7 mouse cellular contexts compared by ENCODE assay signal in the genomic region with DNA sequence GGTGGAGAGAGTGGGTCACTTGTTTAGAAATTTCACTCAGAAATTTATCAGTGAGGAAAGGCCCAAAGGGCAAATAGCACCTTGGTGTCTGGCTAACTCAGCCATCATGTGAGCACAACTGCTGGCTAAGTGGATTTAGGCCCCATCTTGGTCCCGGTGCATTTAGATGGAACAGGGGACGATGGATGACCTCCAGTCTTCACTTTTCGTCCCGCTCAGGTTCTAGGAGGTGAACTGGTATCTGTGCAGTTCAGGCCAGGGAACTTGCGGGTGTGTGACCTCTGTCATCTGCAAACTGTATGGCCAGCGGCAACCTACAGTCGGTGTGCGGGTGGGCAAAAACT. TPM values are rescaled to one million over a fixed set of nuclear protein-coding genes. Genes with fewer than 3 reads are reported as not detected.
DNase-seq lines count a peak whose midpoint lies in the region; ATAC-seq lines count a peak whose summit lies in the region.

No protein-coding gene starts in this region.

- peaks cover 29% of the 10 kb centered on the region for H3K4me1 ChIP-seq in forebrain, embryonic 13.5 days
- peaks cover 23% of the 10 kb centered on the region for H3K4me1 ChIP-seq in liver, embryonic 13.5 days (replicated peaks)

- peak overlapping the region; percentile 83 for H3K9ac ChIP-seq in forebrain, embryonic 13.5 days
- H3K9ac ChIP-seq in liver, embryonic 13.5 days: no peak overlapping the region

- peak overlapping the region; percentile 78 for H3K27ac ChIP-seq in forebrain, embryonic 13.5 days
- H3K27ac ChIP-seq in liver, embryonic 13.5 days: no peak overlapping the region

- no peaks in the 10 kb centered on the region for H3K9me3 ChIP-seq in forebrain, embryonic 13.5 days (replicated peaks)
- H3K9me3 ChIP-seq in liver, embryonic 13.5 days (replicated peaks): no peaks in the 10 kb centered on the region

- H3K4me2 ChIP-seq in forebrain, embryonic 13.5 days: peak overlapping the region; percentile 89
- peak overlapping the region; percentile 65 for H3K4me2 ChIP-seq in liver, embryonic 13.5 days

- no peak for ATAC-seq in forebrain, embryonic 13.5 days
- no peak for ATAC-seq in liver, embryonic 13.5 days (ENCODE audit: low read depth)

- 10% methylated on average over 8 of the region's 8 CpGs for WGBS in forebrain, embryonic 13.5 days
- 7% methylated on average over 8 of the region's 8 CpGs for WGBS in liver, embryonic 13.5 days (ENCODE audit: insufficient replicate concordance)

- H3K27me3 ChIP-seq in forebrain, embryonic 13.5 days: peaks cover 68% of the 10 kb centered on the region
- H3K27me3 ChIP-seq in liver, embryonic 13.5 days: peaks cover 99% of the 10 kb centered on the region

- peak overlapping the region; percentile 54 for H3K4me3 ChIP-seq in forebrain, embryonic 13.5 days
- H3K4me3 ChIP-seq in liver, embryonic 13.5 days (replicated peaks): peak overlapping the region; percentile 52

- peak; percentile 24 for DNase-seq in retina, postnatal 1 day
- DNase-seq in retina, embryonic 14.5 days (ENCODE audit: low spot score): no peak
- DNase-seq in liver, embryonic 13.5 days: no peak
- DNase-seq in cerebellum, adult 18-20 months: no peak
- DNase-seq in gastrocnemius, postnatal 25 days: no peak
- no peak for DNase-seq in right cerebral cortex, postnatal 36 days (ENCODE audit: low spot score in 2 of 2)

- H3K36me3 ChIP-seq in forebrain, embryonic 13.5 days (ENCODE audit: poor library complexity, severe bottlenecking): no peaks in the 10 kb centered on the region
- H3K36me3 ChIP-seq in liver, embryonic 13.5 days: no peaks in the 10 kb centered on the region

RNA-seq across cellular contexts. Expression of gene Tbr1, which starts 8.4 kb away (rescaled TPM):
- polyA plus RNA-seq in forebrain, embryonic 13.5 days (2015; fragmentation: Nextera tagmentation; extraction: Ambion mirVana): 36.3 and 45.1 TPM in 2 replicates
- not detected in 2 replicates for polyA plus RNA-seq in liver, embryonic 13.5 days (2015; fragmentation: Nextera tagmentation; extraction: Ambion mirVana)
- not detected for total RNA-seq in gastrocnemius, postnatal 25 days (2021)

Comparison
In these comparisons a context has a peak if more than half of its experiments do, and no peak if none do; other contexts are left out.
1. RNA of gene Tbr1, which starts 8.4 kb away (polyA plus RNA-seq): 36.3 to 45.1 TPM in forebrain, embryonic 13.5 days; not detected in liver, embryonic 13.5 days; every median in the first group is over 10 times any median in the second.